Mouse (Mus musculus) liver, adult 2 months (tissue): ENCODE results near the gene Spry1. TPM values are rescaled to one million over a fixed set of nuclear protein-coding genes. Genes with fewer than 3 reads are reported as not detected.

Experiments used
- DNase-seq: peaks from one replicate; pipeline ENCODE4 v3.0.0-alpha.2; 2011; ENCODE audit warnings: low read depth, low spot score; ENCODE audit errors: extremely low read depth
- H3K27ac ChIP-seq: fragments of 200-500 bp; replicated peaks from 2 replicates; pipeline ENCODE4 v1.5.1; 2012; ENCODE audit warnings: low read depth, mild to moderate bottlenecking, control low read depth, inconsistent platforms, low read length; ENCODE audit not compliant: insufficient read depth
- H3K27me3 ChIP-seq: fragments of 200-500 bp; 2 replicates; pipeline ENCODE4 v1.6.1; 2012; ENCODE audit warnings: mild to moderate bottlenecking, moderate library complexity, low read length, inconsistent platforms; ENCODE audit not compliant: control insufficient read depth, insufficient read depth
- H3K36me3 ChIP-seq: fragments of 200-500 bp; 2 replicates; pipeline ENCODE4 v1.6.1; 2012; ENCODE audit warnings: low read length, inconsistent platforms; ENCODE audit not compliant: control insufficient read depth, insufficient read depth
- H3K4me1 ChIP-seq: fragments of 200-500 bp; 2 replicates; pipeline ENCODE4 v1.6.1; 2011; ENCODE audit warnings: low read length; ENCODE audit not compliant: control insufficient read depth, insufficient read depth
- H3K4me3 ChIP-seq: fragments of 200-500 bp; 2 replicates; pipeline ENCODE4 v1.5.1; 2011; ENCODE audit warnings: low read depth, mild to moderate bottlenecking, control low read depth, low read length, moderate library complexity; ENCODE audit not compliant: insufficient read depth
- H3K79me2 ChIP-seq: fragments of 200-500 bp; 2 replicates; pipeline ENCODE4 v1.6.1; 2012; ENCODE audit warnings: inconsistent platforms, mild to moderate bottlenecking, low read length, moderate library complexity; ENCODE audit not compliant: control insufficient read depth, insufficient read depth
- H3K9ac ChIP-seq: fragments of 200-500 bp; 2 replicates; pipeline ENCODE4 v1.6.1; 2012; ENCODE audit warnings: low read depth, mild to moderate bottlenecking, control low read depth, inconsistent platforms, low read length
- CTCF ChIP-seq: fragments of 200-500 bp; IDR thresholded peaks from 2 replicates; pipeline ENCODE4 v1.5.1; 2011; ENCODE audit warnings: low read depth, low read length, control low read depth
- POLR2A ChIP-seq: fragments of 200-500 bp; IDR thresholded peaks from 2 replicates; pipeline ENCODE4 v1.6.1; 2011; ENCODE audit warnings: low read length, control low read depth; ENCODE audit not compliant: insufficient read depth; ENCODE audit errors: extremely low read depth
- WGBS: fragments of 180-500 bp; shearing (Covaris S2); methylation state at CpG from one replicate; pipeline ENCODE4 v1.1.7; 2018; 5-methylcytosine and 5-hydroxymethylcytosine counted together
- polyA plus RNA-seq: library from polyadenylated mRNA; depleted of rRNA; stranded (reverse); fragments of >200 nt; gene quantifications from 2 replicates; pipeline ENCODE4 v1.2.3, GENCODE M21; 2012
- total RNA-seq: library from RNA; depleted of rRNA; stranded (reverse); fragments of >200 nt; gene quantifications from 2 replicates; pipeline ENCODE4 v1.2.3, GENCODE M21; 2014

The Spry1 gene
- total and polyA plus RNA-seq, 2 experiments: 2.8 to 5.9 TPM

DNA sequence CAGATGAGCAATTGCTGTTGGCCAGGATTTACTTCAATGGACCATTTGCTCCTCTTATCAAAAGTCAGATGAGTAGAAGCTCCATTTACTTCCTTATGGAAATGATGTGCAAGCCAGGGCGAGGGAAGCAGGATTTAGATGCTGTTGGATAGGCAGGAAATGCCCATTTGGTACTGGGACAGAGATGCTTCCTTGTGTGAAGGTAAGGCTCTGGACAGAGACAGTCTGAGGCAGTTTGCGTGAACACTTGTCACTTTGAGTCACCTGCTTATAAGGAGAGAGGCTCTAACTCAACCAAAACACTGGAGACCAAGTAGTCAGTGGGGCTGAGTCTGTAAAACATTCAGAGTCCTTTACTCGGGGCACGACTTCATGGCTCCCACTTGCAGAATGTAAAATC, 2.8 kb upstream of the Spry1 start:
- Histone ChIP-seq H3K36me3 (no peaks in the 10 kb centered on the region), H3K4me1 (peaks cover 2% of the 10 kb centered on the region; the same call in 1 of the 2 replicates), H3K27ac (no peak overlapping the region), H3K4me3 (no peak overlapping the region), H3K79me2 (no peaks in the 10 kb centered on the region), H3K9ac (no peak overlapping the region), H3K27me3 (no peaks in the 10 kb centered on the region)
- 91% methylated on average over 4 of the region's 4 CpGs for WGBS
- TF ChIP-seq POLR2A: no peak
- no peak for TF ChIP-seq CTCF
- no peak for DNase-seq

DNA sequence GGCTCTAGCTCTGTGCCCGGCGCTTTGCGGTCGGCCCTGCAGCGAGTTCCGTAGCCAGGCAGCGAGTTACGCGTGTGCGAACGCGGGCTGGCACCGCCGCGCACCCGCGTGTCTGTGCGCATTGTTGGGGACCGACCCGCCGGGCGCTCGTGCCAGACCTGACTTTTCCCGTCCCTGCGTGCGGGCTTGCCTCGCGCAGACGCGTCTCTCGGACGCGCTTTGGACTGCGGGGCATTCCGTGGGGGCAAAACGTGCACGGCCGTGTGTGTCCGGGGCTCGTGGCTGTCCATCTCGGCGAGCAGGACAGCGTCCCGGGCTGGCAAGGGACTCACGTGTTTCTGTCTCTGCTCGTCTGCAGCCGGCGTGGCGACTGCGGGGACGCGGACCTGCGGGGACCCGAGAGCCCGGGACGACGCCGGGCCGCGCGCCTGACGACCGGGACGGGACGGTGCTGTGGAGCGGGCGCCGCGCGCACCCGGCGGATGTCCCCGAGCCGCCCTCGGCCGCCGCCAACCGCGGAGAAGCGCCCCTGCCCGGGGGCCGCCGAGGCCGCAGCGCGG, 495 bp downstream of the Spry1 start:
- peak overlapping the region; percentile 84 for H3K9ac ChIP-seq
- peak overlapping the region; percentile 85 for H3K4me3 ChIP-seq
- peaks cover 3% of the 10 kb centered on the region; the same call in 1 of the 2 replicates for H3K36me3 ChIP-seq
- H3K79me2 ChIP-seq: 0 out of 2 replicates have a peak, but pooled peaks cover 4% of the 10 kb centered on the region
- H3K27ac ChIP-seq: peak overlapping the region; percentile 29
- TF ChIP-seq POLR2A (no peak), CTCF (no peak)
- WGBS: 2% methylated on average over 86 of the region's 86 CpGs
- no peaks in the 10 kb centered on the region for H3K27me3 ChIP-seq
- peak; percentile 15 for DNase-seq
- H3K4me1 ChIP-seq: peaks cover 2% of the 10 kb centered on the region; the same call in 1 of the 2 replicates

DNA sequence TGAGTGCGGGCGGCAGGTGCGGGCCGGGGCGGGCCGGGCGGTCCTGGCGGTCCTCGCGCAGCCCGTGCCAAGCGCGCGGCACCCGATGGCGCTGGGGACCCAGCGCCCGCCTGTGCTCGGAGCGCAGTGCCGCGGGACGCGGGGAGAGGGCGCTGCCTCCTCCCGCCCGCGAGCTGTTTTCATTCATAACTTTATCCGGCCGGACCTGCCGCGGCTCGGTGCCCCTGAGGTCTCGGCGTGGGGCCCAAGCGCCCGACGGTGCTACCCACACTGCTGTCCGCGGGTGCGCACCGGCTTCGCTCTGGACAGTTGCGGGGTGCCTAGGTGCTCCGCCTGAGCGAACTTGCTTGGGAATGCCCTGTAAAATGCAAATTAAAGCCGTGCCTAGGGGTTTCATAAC, 1.1 kb downstream of the Spry1 start:
- Histone ChIP-seq H3K4me3 (peak overlapping the region; percentile 85), H3K4me1 (peaks cover 2% of the 10 kb centered on the region; the same call in 1 of the 2 replicates), H3K36me3 (peaks cover 3% of the 10 kb centered on the region; the same call in 1 of the 2 replicates), H3K27ac (peak overlapping the region; percentile 70), H3K79me2 (0 out of 2 replicates have a peak, but pooled peaks cover 4% of the 10 kb centered on the region), H3K9ac (peak overlapping the region; percentile 83), H3K27me3 (no peaks in the 10 kb centered on the region)
- no peak for DNase-seq
- TF ChIP-seq POLR2A (no peak), CTCF (peak; percentile 75)
- 4% methylated on average over 33 of the region's 47 CpGs for WGBS

DNA sequence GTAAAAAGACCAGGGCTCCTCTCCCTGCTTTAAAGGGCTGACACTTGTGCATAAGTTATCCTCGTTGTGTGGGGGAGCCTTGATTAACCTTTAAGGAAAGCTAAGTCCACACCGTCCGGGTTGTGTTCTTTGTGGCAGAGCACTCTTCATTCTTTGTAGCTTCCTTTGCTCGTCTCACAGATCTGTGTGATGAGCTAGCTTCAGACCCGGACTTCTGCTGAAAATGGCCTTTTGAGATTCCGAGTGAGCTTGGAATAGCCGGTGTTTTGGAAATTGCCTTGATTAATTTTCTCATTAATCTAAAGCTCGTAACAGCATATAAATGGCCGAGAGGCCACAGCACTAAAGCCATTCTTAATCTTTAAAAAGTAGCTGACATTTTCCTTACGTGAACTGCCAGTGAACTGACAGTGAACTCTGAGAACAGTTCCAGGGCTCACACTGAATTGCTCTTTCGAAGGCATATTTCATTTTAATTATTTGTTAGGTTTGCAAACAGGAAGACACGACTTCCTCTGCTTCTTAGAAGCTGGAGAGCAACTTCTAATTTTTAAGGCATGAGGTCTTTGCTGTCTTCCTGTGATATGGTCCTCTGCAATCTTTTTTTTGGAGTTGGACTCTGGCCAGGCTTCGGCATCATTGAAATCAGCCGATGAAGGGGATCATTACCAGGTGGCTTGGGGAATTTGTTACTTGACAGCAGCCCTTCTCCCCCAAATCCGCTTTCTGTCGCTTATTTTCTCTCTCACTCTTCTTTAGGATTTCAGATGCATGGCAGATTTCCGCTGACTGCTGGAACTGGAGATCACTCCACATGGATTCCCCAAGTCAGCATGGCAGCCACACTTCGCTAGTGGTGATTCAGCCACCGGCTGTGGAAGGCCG, 2.3 kb downstream of the Spry1 start:
- 63% methylated on average over 20 of the region's 20 CpGs for WGBS
- Histone ChIP-seq H3K4me3 (peak overlapping the region; percentile 18), H3K36me3 (peaks cover 3% of the 10 kb centered on the region; the same call in 1 of the 2 replicates), H3K27me3 (no peaks in the 10 kb centered on the region), H3K9ac (peak overlapping the region; percentile 42), H3K27ac (peak overlapping the region; percentile 49), H3K79me2 (0 out of 2 replicates have a peak, but pooled peaks cover 4% of the 10 kb centered on the region), H3K4me1 (peaks cover 2% of the 10 kb centered on the region; the same call in 1 of the 2 replicates)
- peak; percentile 19 for DNase-seq
- TF ChIP-seq CTCF (no peak), POLR2A (no peak)

DNA sequence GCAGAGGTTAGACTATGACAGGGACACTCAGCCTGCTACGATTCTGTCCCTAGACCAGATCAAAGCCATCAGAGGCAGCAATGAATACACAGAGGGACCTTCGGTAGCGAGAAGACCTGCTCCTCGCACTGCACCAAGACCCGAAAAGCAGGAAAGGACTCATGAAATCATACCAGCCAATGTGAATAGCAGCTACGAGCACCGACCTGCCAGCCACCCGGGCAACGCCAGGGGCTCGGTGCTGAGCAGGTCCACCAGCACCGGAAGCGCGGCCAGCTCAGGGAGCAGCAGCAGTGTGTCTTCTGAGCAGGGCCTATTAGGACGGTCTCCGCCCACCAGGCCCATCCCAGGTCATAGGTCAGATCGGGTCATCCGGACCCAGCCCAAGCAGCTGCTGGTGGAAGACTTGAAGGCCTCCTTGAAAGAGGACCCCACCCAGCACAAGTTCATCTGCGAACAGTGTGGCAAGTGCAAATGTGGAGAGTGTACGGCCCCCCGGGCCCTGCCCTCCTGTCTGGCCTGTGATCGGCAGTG, 3.0 kb downstream of the Spry1 start:
- no peaks in the 10 kb centered on the region for H3K27me3 ChIP-seq
- H3K9ac ChIP-seq: peak overlapping the region; percentile 31
- WGBS: 79% methylated on average over 21 of the region's 21 CpGs
- TF ChIP-seq POLR2A (no peak), CTCF (no peak)
- DNase-seq: no peak
- H3K36me3 ChIP-seq: peaks cover 3% of the 10 kb centered on the region; the same call in 1 of the 2 replicates
- 0 out of 2 replicates have a peak, but pooled peaks cover 4% of the 10 kb centered on the region for H3K79me2 ChIP-seq
- peak overlapping the region; percentile 34; the same call in 1 of the 2 replicates for H3K4me3 ChIP-seq
- H3K4me1 ChIP-seq: peaks cover 2% of the 10 kb centered on the region; the same call in 1 of the 2 replicates
- peak overlapping the region; percentile 49 for H3K27ac ChIP-seq
